Mouse (Mus musculus): ENCODE measurements at regions not wholly inside any gene's neighbourhood (a gene's known extent, or its start where the extent isn't known, plus 50 kb on each side); places are given as distances from the start of the nearest gene placed in this dataset.

DNA sequence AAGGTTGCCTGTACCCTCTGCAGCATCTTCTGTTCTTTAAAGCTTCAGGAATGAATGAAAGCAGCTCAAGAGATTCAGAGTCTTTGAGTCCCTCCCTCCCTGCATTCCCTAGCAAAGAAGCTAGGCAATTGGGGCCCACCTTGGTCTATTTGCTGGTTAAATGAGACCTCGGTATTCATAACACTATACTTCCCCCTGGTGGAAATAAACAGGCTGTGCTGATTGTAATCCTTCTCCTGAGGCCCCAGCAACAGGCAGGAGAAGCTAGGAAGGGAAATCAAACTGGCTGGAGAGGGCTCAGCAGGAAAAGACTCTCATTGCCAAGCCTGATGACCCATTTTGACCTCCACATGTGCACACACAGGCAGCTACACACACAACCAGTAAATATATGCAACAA, 137.1 kb downstream of the Sh3bp4 start:
- 0% methylated on average over 1 of the region's 1 CpGs for WGBS
- no peak overlapping the region for H3K27ac ChIP-seq (ENCODE audit: low read length)
- TF ChIP-seq CTCF (IDR thresholded peaks at IDR 0.05) (peak; percentile 64), EP300 (IDR thresholded peaks at IDR 0.05) (no peak)

DNA sequence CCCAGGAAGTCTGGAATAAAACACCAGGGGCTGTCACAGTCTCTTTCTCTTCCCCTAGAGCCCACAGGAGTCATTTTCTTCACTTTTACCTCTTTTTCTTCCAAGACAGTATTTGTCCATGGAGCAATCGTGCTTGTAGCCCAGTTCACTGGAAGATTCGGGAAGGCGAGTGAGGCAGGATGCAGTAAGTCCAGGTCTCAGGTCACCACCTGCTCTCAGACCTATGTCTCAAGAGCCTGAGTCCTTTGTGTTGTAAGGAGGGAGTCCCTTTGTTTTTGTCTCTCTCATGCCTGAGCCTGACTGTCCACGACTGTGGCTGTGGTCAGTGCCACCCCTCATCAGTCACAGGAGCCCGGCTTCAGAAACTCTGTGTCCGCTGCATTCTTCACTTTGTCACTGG, 140.9 kb downstream of the Sh3bp4 start:
- 83% methylated on average over 6 of the region's 6 CpGs for WGBS
- no peaks in the 10 kb centered on the region for H3K4me1 ChIP-seq (ENCODE audit: insufficient read depth, low read depth, low read length)
- DNase-seq (ENCODE audit: low spot score) (no peak), ATAC-seq (no peak)
- no peak overlapping the region for H3K4me2 ChIP-seq (replicated peaks; ENCODE audit: low read depth, low read length)
- no peaks in the 10 kb centered on the region for H3K36me3 ChIP-seq (ENCODE audit: insufficient read depth, low read length)
- H3K27ac ChIP-seq (ENCODE audit: low read length), result no peak overlapping the region
- H3K27me3 ChIP-seq (replicated peaks; ENCODE audit: insufficient read depth, low read length), result no peaks in the 10 kb centered on the region
- H3K4me3 ChIP-seq (ENCODE audit: low read depth, low read length), result no peak overlapping the region
- no peak overlapping the region for H3K9ac ChIP-seq (replicated peaks; ENCODE audit: low read depth)
- H3K9me3 ChIP-seq (ENCODE audit: low read length), result no peaks in the 10 kb centered on the region
- TF ChIP-seq EP300 (IDR thresholded peaks at IDR 0.05), result no peak
- TF ChIP-seq CTCF (IDR thresholded peaks at IDR 0.05), result no peak

More for the DNA sequence above, 137.1 kb downstream of the Sh3bp4 start:
- DNase-seq (ENCODE audit: low spot score) (peak; percentile 47), ATAC-seq (no peak)
- Histone ChIP-seq H3K36me3 (ENCODE audit: insufficient read depth, low read length) (no peaks in the 10 kb centered on the region), H3K9me3 (ENCODE audit: low read length) (no peaks in the 10 kb centered on the region), H3K4me3 (ENCODE audit: low read depth, low read length) (no peak overlapping the region), H3K9ac (replicated peaks; ENCODE audit: low read depth) (no peak overlapping the region), H3K4me2 (replicated peaks; ENCODE audit: low read depth, low read length) (no peak overlapping the region), H3K27me3 (replicated peaks; ENCODE audit: insufficient read depth, low read length) (no peaks in the 10 kb centered on the region), H3K4me1 (ENCODE audit: insufficient read depth, low read depth, low read length) (no peaks in the 10 kb centered on the region)

DNA sequence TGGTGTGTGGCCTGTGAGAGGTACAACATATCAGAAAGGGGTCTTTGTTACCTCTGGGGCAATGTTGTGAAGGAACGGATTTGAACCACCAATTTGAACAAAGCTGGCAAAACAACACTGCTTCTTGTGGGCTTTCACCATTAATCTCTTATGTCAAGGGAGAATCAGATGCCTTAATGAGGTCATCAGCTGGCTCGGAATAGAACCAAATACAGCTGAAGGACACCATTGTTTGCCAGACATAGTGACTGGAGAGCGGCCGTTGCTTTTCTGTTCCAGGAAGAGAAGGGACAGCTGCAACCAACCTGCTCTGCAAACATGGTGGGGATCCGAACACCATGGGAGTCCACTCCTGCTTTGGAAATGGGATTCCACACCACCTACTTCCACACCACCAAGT, 158.2 kb downstream of the Sh3bp4 start:
- Histone ChIP-seq H3K4me2 (replicated peaks; ENCODE audit: low read depth, low read length) (no peak overlapping the region), H3K9me3 (ENCODE audit: low read length) (no peaks in the 10 kb centered on the region), H3K36me3 (ENCODE audit: insufficient read depth, low read length) (no peaks in the 10 kb centered on the region), H3K4me1 (ENCODE audit: insufficient read depth, low read depth, low read length) (no peaks in the 10 kb centered on the region), H3K27me3 (replicated peaks; ENCODE audit: insufficient read depth, low read length) (no peaks in the 10 kb centered on the region), H3K27ac (ENCODE audit: low read length) (no peak overlapping the region), H3K4me3 (ENCODE audit: low read depth, low read length) (no peak overlapping the region), H3K9ac (replicated peaks; ENCODE audit: low read depth) (no peak overlapping the region)
- ATAC-seq (no peak), DNase-seq (ENCODE audit: low spot score) (no peak)
- TF ChIP-seq CTCF (IDR thresholded peaks at IDR 0.05) (no peak), EP300 (IDR thresholded peaks at IDR 0.05) (no peak)
- 55% methylated on average over 5 of the region's 5 CpGs for WGBS

DNA sequence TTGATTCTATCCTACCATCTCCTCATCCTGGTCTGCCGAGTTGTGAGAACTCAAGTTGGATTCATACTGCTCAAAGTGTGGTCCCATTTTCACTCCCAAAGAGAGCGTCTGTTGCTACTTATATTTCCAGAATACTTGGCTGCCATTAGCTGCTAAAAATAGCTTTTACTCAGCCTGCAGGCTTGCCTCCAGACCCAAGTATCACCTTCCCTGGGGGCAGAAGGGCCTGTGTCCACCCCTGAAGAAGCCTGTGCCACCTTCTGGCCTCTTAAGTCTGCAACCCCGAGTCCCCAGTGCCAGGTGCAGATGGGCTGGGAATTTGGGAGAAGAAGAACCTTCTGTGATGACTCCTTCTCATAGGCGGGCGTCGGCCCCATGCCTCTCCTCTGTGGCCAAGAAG, 161.5 kb downstream of the Sh3bp4 start:
- no peak overlapping the region for H3K27ac ChIP-seq (ENCODE audit: low read length)
- no peak for DNase-seq (ENCODE audit: low spot score)
- no peak for ATAC-seq
- H3K9me3 ChIP-seq (ENCODE audit: low read length), result no peaks in the 10 kb centered on the region
- H3K9ac ChIP-seq (replicated peaks; ENCODE audit: low read depth), result no peak overlapping the region
- H3K27me3 ChIP-seq (replicated peaks; ENCODE audit: insufficient read depth, low read length), result no peaks in the 10 kb centered on the region
- no peaks in the 10 kb centered on the region for H3K4me1 ChIP-seq (ENCODE audit: insufficient read depth, low read depth, low read length)
- TF ChIP-seq CTCF (IDR thresholded peaks at IDR 0.05) (no peak), EP300 (IDR thresholded peaks at IDR 0.05) (no peak)
- H3K4me2 ChIP-seq (replicated peaks; ENCODE audit: low read depth, low read length), result no peak overlapping the region
- H3K36me3 ChIP-seq (ENCODE audit: insufficient read depth, low read length), result no peaks in the 10 kb centered on the region
- H3K4me3 ChIP-seq (ENCODE audit: low read depth, low read length), result no peak overlapping the region
- WGBS, result 75% methylated on average over 6 of the region's 6 CpGs

- H3K27me3 ChIP-seq (replicated peaks; ENCODE audit: insufficient read depth, low read length), result no peaks in the 10 kb centered on the region
- no peak overlapping the region for H3K9ac ChIP-seq (replicated peaks; ENCODE audit: low read depth)
- no peak overlapping the region for H3K27ac ChIP-seq (ENCODE audit: low read length)
- H3K4me2 ChIP-seq (replicated peaks; ENCODE audit: low read depth, low read length), result no peak overlapping the region
- ATAC-seq, result no peak
- H3K4me1 ChIP-seq (ENCODE audit: insufficient read depth, low read depth, low read length), result no peaks in the 10 kb centered on the region
- TF ChIP-seq EP300 (IDR thresholded peaks at IDR 0.05) (no peak), CTCF (IDR thresholded peaks at IDR 0.05) (peak; percentile 39)
- DNase-seq (ENCODE audit: low spot score), result no peak
- WGBS, result 59% methylated on average over 5 of the region's 5 CpGs
- no peak overlapping the region for H3K4me3 ChIP-seq (ENCODE audit: low read depth, low read length)
- H3K36me3 ChIP-seq (ENCODE audit: insufficient read depth, low read length), result no peaks in the 10 kb centered on the region
- H3K9me3 ChIP-seq (ENCODE audit: low read length), result no peaks in the 10 kb centered on the region
Measured at GRCm38 (mm10) chr1:89232391-89232790, 162.2 kb downstream of the Sh3bp4 start.

DNA sequence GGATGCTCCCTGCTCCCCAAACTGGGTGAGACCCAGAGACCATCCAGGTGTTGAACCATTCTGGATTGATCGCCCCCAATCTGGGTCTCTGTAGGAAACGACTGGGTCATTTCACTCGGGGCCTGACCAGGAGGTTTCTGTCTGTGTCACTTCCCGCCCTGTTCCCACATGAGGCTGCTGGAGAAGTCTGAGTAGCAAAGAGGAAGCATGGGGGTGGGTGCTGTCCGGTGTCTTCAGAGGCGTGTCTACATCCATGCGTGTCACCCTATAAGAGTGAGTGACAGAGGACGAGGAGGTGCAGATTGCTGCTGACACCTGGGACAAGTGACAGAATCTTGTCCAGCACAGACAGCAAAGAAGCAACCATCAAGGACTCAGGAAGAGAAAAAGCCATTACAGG, 164.7 kb downstream of the Sh3bp4 start:
- H3K9ac ChIP-seq (replicated peaks; ENCODE audit: low read depth), result no peak overlapping the region
- no peak overlapping the region for H3K4me3 ChIP-seq (ENCODE audit: low read depth, low read length)
- H3K9me3 ChIP-seq (ENCODE audit: low read length), result no peaks in the 10 kb centered on the region
- no peaks in the 10 kb centered on the region for H3K4me1 ChIP-seq (ENCODE audit: insufficient read depth, low read depth, low read length)
- no peaks in the 10 kb centered on the region for H3K27me3 ChIP-seq (replicated peaks; ENCODE audit: insufficient read depth, low read length)
- H3K27ac ChIP-seq (ENCODE audit: low read length), result no peak overlapping the region
- no peak for TF ChIP-seq CTCF (IDR thresholded peaks at IDR 0.05)
- TF ChIP-seq EP300 (IDR thresholded peaks at IDR 0.05), result no peak
- ATAC-seq (peak; percentile 83), DNase-seq (ENCODE audit: low spot score) (peak; percentile 68)
- H3K4me2 ChIP-seq (replicated peaks; ENCODE audit: low read depth, low read length), result no peak overlapping the region
- no peaks in the 10 kb centered on the region for H3K36me3 ChIP-seq (ENCODE audit: insufficient read depth, low read length)
- 29% methylated on average over 8 of the region's 8 CpGs for WGBS

DNA sequence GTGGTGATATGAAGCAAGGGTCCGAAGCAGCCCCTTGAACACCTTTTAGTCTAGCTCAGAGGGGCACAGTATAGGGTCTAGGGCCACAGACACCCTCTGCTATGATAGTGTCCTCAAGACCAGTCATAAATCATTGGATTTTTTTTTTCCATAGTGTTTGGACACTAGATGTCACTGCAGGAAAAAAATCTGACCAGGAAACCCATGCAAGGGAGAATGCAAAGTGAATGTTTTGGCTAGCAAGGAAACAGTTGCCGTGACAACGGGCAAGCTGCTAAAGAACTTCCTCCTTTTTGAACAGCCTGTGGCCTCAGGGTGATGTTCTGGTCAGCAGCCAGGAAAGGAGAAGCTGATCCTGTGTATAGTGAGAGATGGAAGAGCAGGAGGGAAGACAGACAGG, 165.1 kb downstream of the Sh3bp4 start:
- Histone ChIP-seq H3K9me3 (ENCODE audit: low read length) (no peaks in the 10 kb centered on the region), H3K36me3 (ENCODE audit: insufficient read depth, low read length) (no peaks in the 10 kb centered on the region), H3K4me2 (replicated peaks; ENCODE audit: low read depth, low read length) (no peak overlapping the region), H3K27me3 (replicated peaks; ENCODE audit: insufficient read depth, low read length) (no peaks in the 10 kb centered on the region), H3K27ac (ENCODE audit: low read length) (no peak overlapping the region), H3K9ac (replicated peaks; ENCODE audit: low read depth) (no peak overlapping the region), H3K4me1 (ENCODE audit: insufficient read depth, low read depth, low read length) (no peaks in the 10 kb centered on the region), H3K4me3 (ENCODE audit: low read depth, low read length) (no peak overlapping the region)
- DNase-seq (ENCODE audit: low spot score) (peak; percentile 93), ATAC-seq (peak; percentile 84)
- TF ChIP-seq EP300 (IDR thresholded peaks at IDR 0.05), result no peak
- peak; percentile 77 for TF ChIP-seq CTCF (IDR thresholded peaks at IDR 0.05)
- 28% methylated on average over 3 of the region's 3 CpGs for WGBS

Measured in lung, postnatal 0 days (tissue).